Mouse (Mus musculus): Measurements from ENCODE around the gene Mcm6. TPM values are rescaled to one million over a fixed set of nuclear protein-coding genes. Genes with fewer than 3 reads are reported as not detected.

Gene Mcm6
- polyA plus RNA-seq, 1 experiment from 2014 or later = 308 TPM

GRCm38 (mm10) chr1:128314665-128315064 is 44.8 kb downstream of the Mcm6 start:
- Histone ChIP-seq H3K9ac (ENCODE audit: low read depth, low read length) (no peak overlapping the region), H3K27ac (ENCODE audit: low read depth, low read length) (no peak overlapping the region), H3K4me1 (ENCODE audit: control insufficient read depth, insufficient read depth, low read length) (no peaks in the 10 kb centered on the region), H3K4me2 (replicated peaks; ENCODE audit: low read depth, low read length) (no peak overlapping the region), H3K9me3 (ENCODE audit: control insufficient read depth, low read length) (no peaks in the 10 kb centered on the region), H3K36me3 (ENCODE audit: control insufficient read depth, insufficient read depth, low read length) (no peaks in the 10 kb centered on the region), H3K27me3 (ENCODE audit: control insufficient read depth, insufficient read depth, low read length) (no peaks in the 10 kb centered on the region), H3K4me3 (ENCODE audit: low read length) (no peak overlapping the region)
- 67% methylated on average over 4 of the region's 4 CpGs for WGBS
- ATAC-seq (ENCODE audit: low FRiP score, low TSS enrichment) = no peak

GRCm38 (mm10) chr1:128309043-128309442 is 50.4 kb downstream of the Mcm6 start:
- H3K4me3 ChIP-seq (ENCODE audit: low read length) = no peak overlapping the region
- H3K36me3 ChIP-seq (ENCODE audit: control insufficient read depth, insufficient read depth, low read length) = no peaks in the 10 kb centered on the region
- no peaks in the 10 kb centered on the region for H3K4me1 ChIP-seq (ENCODE audit: control insufficient read depth, insufficient read depth, low read length)
- WGBS = 81% methylated on average over 3 of the region's 3 CpGs
- H3K9ac ChIP-seq (ENCODE audit: low read depth, low read length) = no peak overlapping the region
- no peak for ATAC-seq (ENCODE audit: low FRiP score, low TSS enrichment)
- H3K4me2 ChIP-seq (replicated peaks; ENCODE audit: low read depth, low read length) = no peak overlapping the region
- H3K27me3 ChIP-seq (ENCODE audit: control insufficient read depth, insufficient read depth, low read length) = no peaks in the 10 kb centered on the region
- no peak overlapping the region for H3K27ac ChIP-seq (ENCODE audit: low read depth, low read length)
- H3K9me3 ChIP-seq (ENCODE audit: control insufficient read depth, low read length) = no peaks in the 10 kb centered on the region

- Histone ChIP-seq H3K9me3 (ENCODE audit: control insufficient read depth, low read length) (no peaks in the 10 kb centered on the region), H3K4me1 (ENCODE audit: control insufficient read depth, insufficient read depth, low read length) (no peaks in the 10 kb centered on the region), H3K4me2 (replicated peaks; ENCODE audit: low read depth, low read length) (no peak overlapping the region), H3K36me3 (ENCODE audit: control insufficient read depth, insufficient read depth, low read length) (no peaks in the 10 kb centered on the region), H3K4me3 (ENCODE audit: low read length) (no peak overlapping the region), H3K27ac (ENCODE audit: low read depth, low read length) (no peak overlapping the region), H3K27me3 (ENCODE audit: control insufficient read depth, insufficient read depth, low read length) (no peaks in the 10 kb centered on the region), H3K9ac (ENCODE audit: low read depth, low read length) (no peak overlapping the region)
- ATAC-seq (ENCODE audit: low FRiP score, low TSS enrichment) = no peak
- WGBS = 80% methylated on average over 16 of the region's 16 CpGs
Observed at GRCm38 (mm10) chr1:128303900-128304299, 55.6 kb downstream of the Mcm6 start.

- no peak overlapping the region for H3K27ac ChIP-seq (ENCODE audit: low read depth, low read length)
- ATAC-seq (ENCODE audit: low FRiP score, low TSS enrichment) = peak; percentile 50
- no peaks in the 10 kb centered on the region for H3K4me1 ChIP-seq (ENCODE audit: control insufficient read depth, insufficient read depth, low read length)
Observed at GRCm38 (mm10) chr1:128295717-128296528, 63.5 kb downstream of the Mcm6 start.

GRCm38 (mm10) chr1:128295296-128295695 is 64.2 kb downstream of the Mcm6 start:
- no peak overlapping the region for H3K27ac ChIP-seq (ENCODE audit: low read depth, low read length)
- no peak for ATAC-seq (ENCODE audit: low FRiP score, low TSS enrichment)
- H3K4me1 ChIP-seq (ENCODE audit: control insufficient read depth, insufficient read depth, low read length) = no peaks in the 10 kb centered on the region
- WGBS = 61% methylated on average over 8 of the region's 8 CpGs
- no peak overlapping the region for H3K4me2 ChIP-seq (replicated peaks; ENCODE audit: low read depth, low read length)
- H3K4me3 ChIP-seq (ENCODE audit: low read length) = no peak overlapping the region
- no peaks in the 10 kb centered on the region for H3K27me3 ChIP-seq (ENCODE audit: control insufficient read depth, insufficient read depth, low read length)
- H3K36me3 ChIP-seq (ENCODE audit: control insufficient read depth, insufficient read depth, low read length) = no peaks in the 10 kb centered on the region
- H3K9ac ChIP-seq (ENCODE audit: low read depth, low read length) = no peak overlapping the region
- H3K9me3 ChIP-seq (ENCODE audit: control insufficient read depth, low read length) = no peaks in the 10 kb centered on the region

More at GRCm38 (mm10) chr1:128295717-128296528, 63.5 kb downstream of the Mcm6 start:
- H3K9me3 ChIP-seq (ENCODE audit: control insufficient read depth, low read length) = no peaks in the 10 kb centered on the region
- WGBS = 87% methylated on average over 5 of the region's 5 CpGs
- no peak overlapping the region for H3K4me2 ChIP-seq (replicated peaks; ENCODE audit: low read depth, low read length)
- H3K27me3 ChIP-seq (ENCODE audit: control insufficient read depth, insufficient read depth, low read length) = no peaks in the 10 kb centered on the region
- H3K36me3 ChIP-seq (ENCODE audit: control insufficient read depth, insufficient read depth, low read length) = no peaks in the 10 kb centered on the region
- H3K9ac ChIP-seq (ENCODE audit: low read depth, low read length) = no peak overlapping the region
- no peak overlapping the region for H3K4me3 ChIP-seq (ENCODE audit: low read length)

- WGBS = 73% methylated on average over 12 of the region's 12 CpGs
- Histone ChIP-seq H3K9me3 (ENCODE audit: control insufficient read depth, low read length) (no peaks in the 10 kb centered on the region), H3K27me3 (ENCODE audit: control insufficient read depth, insufficient read depth, low read length) (no peaks in the 10 kb centered on the region), H3K4me1 (ENCODE audit: control insufficient read depth, insufficient read depth, low read length) (no peaks in the 10 kb centered on the region), H3K36me3 (ENCODE audit: control insufficient read depth, insufficient read depth, low read length) (no peaks in the 10 kb centered on the region), H3K9ac (ENCODE audit: low read depth, low read length) (no peak overlapping the region), H3K4me3 (ENCODE audit: low read length) (no peak overlapping the region), H3K27ac (ENCODE audit: low read depth, low read length) (no peak overlapping the region), H3K4me2 (replicated peaks; ENCODE audit: low read depth, low read length) (no peak overlapping the region)
- no peak for ATAC-seq (ENCODE audit: low FRiP score, low TSS enrichment)
Observed at GRCm38 (mm10) chr1:128293524-128293923, 65.9 kb downstream of the Mcm6 start.

- Histone ChIP-seq H3K27me3 (ENCODE audit: control insufficient read depth, insufficient read depth, low read length) (no peaks in the 10 kb centered on the region), H3K9ac (ENCODE audit: low read depth, low read length) (no peak overlapping the region), H3K27ac (ENCODE audit: low read depth, low read length) (no peak overlapping the region), H3K36me3 (ENCODE audit: control insufficient read depth, insufficient read depth, low read length) (no peaks in the 10 kb centered on the region), H3K4me3 (ENCODE audit: low read length) (no peak overlapping the region), H3K4me2 (replicated peaks; ENCODE audit: low read depth, low read length) (no peak overlapping the region), H3K9me3 (ENCODE audit: control insufficient read depth, low read length) (no peaks in the 10 kb centered on the region), H3K4me1 (ENCODE audit: control insufficient read depth, insufficient read depth, low read length) (no peaks in the 10 kb centered on the region)
- no peak for ATAC-seq (ENCODE audit: low FRiP score, low TSS enrichment)
- 90% methylated on average over 5 of the region's 5 CpGs for WGBS
Observed at GRCm38 (mm10) chr1:128290295-128290694, 69.2 kb downstream of the Mcm6 start.

- H3K27ac ChIP-seq (ENCODE audit: low read depth, low read length) = no peak overlapping the region
- H3K9ac ChIP-seq (ENCODE audit: low read depth, low read length) = no peak overlapping the region
- H3K4me3 ChIP-seq (ENCODE audit: low read length) = no peak overlapping the region
- H3K9me3 ChIP-seq (ENCODE audit: control insufficient read depth, low read length) = peaks cover 8% of the 10 kb centered on the region; the same call in 1 of the 2 replicates
- peaks cover 2% of the 10 kb centered on the region; the same call in 1 of the 2 replicates for H3K36me3 ChIP-seq (ENCODE audit: control insufficient read depth, insufficient read depth, low read length)
- H3K4me2 ChIP-seq (replicated peaks; ENCODE audit: low read depth, low read length) = no peak overlapping the region
- no peaks in the 10 kb centered on the region for H3K4me1 ChIP-seq (ENCODE audit: control insufficient read depth, insufficient read depth, low read length)
- H3K27me3 ChIP-seq (ENCODE audit: control insufficient read depth, insufficient read depth, low read length) = no peaks in the 10 kb centered on the region
- ATAC-seq (ENCODE audit: low FRiP score, low TSS enrichment) = no peak
- 91% methylated on average over 9 of the region's 9 CpGs for WGBS
Observed at GRCm38 (mm10) chr1:128285136-128285535, 74.3 kb downstream of the Mcm6 start.

- peaks cover 10% of the 10 kb centered on the region; the same call in 1 of the 2 replicates for H3K36me3 ChIP-seq (ENCODE audit: control insufficient read depth, insufficient read depth, low read length)
- 75% methylated on average over 8 of the region's 8 CpGs for WGBS
Observed at GRCm38 (mm10) chr1:128284157-128284690, 75.2 kb downstream of the Mcm6 start.

More at GRCm38 (mm10) chr1:128284157-128284690, 75.2 kb downstream of the Mcm6 start:
- no peak overlapping the region for H3K27ac ChIP-seq (ENCODE audit: low read depth, low read length)
- no peak overlapping the region for H3K4me3 ChIP-seq (ENCODE audit: low read length)
- H3K27me3 ChIP-seq (ENCODE audit: control insufficient read depth, insufficient read depth, low read length) = no peaks in the 10 kb centered on the region
- no peak overlapping the region for H3K9ac ChIP-seq (ENCODE audit: low read depth, low read length)
- H3K9me3 ChIP-seq (ENCODE audit: control insufficient read depth, low read length) = peaks cover 8% of the 10 kb centered on the region; the same call in 1 of the 2 replicates
- H3K4me2 ChIP-seq (replicated peaks; ENCODE audit: low read depth, low read length) = no peak overlapping the region
- no peaks in the 10 kb centered on the region for H3K4me1 ChIP-seq (ENCODE audit: control insufficient read depth, insufficient read depth, low read length)
- no peak for ATAC-seq (ENCODE audit: low FRiP score, low TSS enrichment)

Data from kidney, embryonic 14.5 days (tissue).